Mouse (Mus musculus) heart, postnatal 10 days (tissue): ENCODE data around the gene Rab5if. TPM values are rescaled to one million over a fixed set of nuclear protein-coding genes. Genes with fewer than 3 reads are reported as not detected.
"Not testable (repeated sequence)": the region's sequence is repeated elsewhere in the genome, so short reads cannot be mapped to it uniquely, and the experiment has no call there.

ENCODE experiments used
- DNase-seq, 2 experiments: peaks; one replicate each; pipeline ENCODE4 v3.0.0; 2021
- intact Hi-C: fragments of 180-260 bp; cut with DNase I; formaldehyde crosslinking; loops from one replicate; pipeline ENCODE4 v1.15.1; 2025
- total RNA-seq, 2 experiments: library from RNA; stranded (reverse); gene quantifications; 2 replicates each; pipeline ENCODE4 v1.2.3; 2021

Rab5if gene
- total RNA-seq, 2 experiments from 2014 or later: 130 to 132 TPM

GRCm38 (mm10) chr2:156884396-156885211, 21.7 kb downstream of the Rab5if start:
- DNase-seq: no peak
- intact Hi-C loops: no loop called here

GRCm38 (mm10) chr2:156885666-156886065, 22.7 kb downstream of the Rab5if start:
- intact Hi-C loops, DNase-seq: not testable (repeated sequence)

- intact Hi-C loops: no loop called here
Observed at GRCm38 (mm10) chr2:156886084-156886631, 23.2 kb downstream of the Rab5if start.

GRCm38 (mm10) chr2:156887017-156887416, 24.1 kb downstream of the Rab5if start, which contains the start of gene Sla2:
Gene Sla2, minus strand, starts transcription at chr2:156887192.
- intact Hi-C loops: no loop called here
- no peak for DNase-seq

More at GRCm38 (mm10) chr2:156886084-156886631, 23.2 kb downstream of the Rab5if start:
- no peak for DNase-seq

GRCm38 (mm10) chr2:156888490-156888889, 25.6 kb downstream of the Rab5if start:
- intact Hi-C loops: no loop called here
- no peak for DNase-seq

- no peak for DNase-seq
- intact Hi-C loops: no loop called here
Observed at GRCm38 (mm10) chr2:156892240-156892639, 29.3 kb downstream of the Rab5if start.

- no peak for DNase-seq
- intact Hi-C loops: no loop called here
Observed at GRCm38 (mm10) chr2:156892821-156893220, 29.9 kb downstream of the Rab5if start.

- no peak for DNase-seq
- intact Hi-C loops: no loop called here
Observed at GRCm38 (mm10) chr2:156894496-156895265, 31.8 kb downstream of the Rab5if start.

GRCm38 (mm10) chr2:156896384-156896914, 33.5 kb downstream of the Rab5if start:
- intact Hi-C loops: no loop called here
- no peak for DNase-seq

- no peak for DNase-seq
- intact Hi-C loops: no loop called here
Observed at GRCm38 (mm10) chr2:156897034-156897433, 34.1 kb downstream of the Rab5if start.

GRCm38 (mm10) chr2:156898374-156898773, 35.4 kb downstream of the Rab5if start:
- intact Hi-C loops: no loop called here
- DNase-seq: no peak

GRCm38 (mm10) chr2:156899184-156899583, 36.3 kb downstream of the Rab5if start:
- intact Hi-C loops: no loop called here
- no peak for DNase-seq

GRCm38 (mm10) chr2:156901344-156901743, 38.4 kb downstream of the Rab5if start:
- intact Hi-C loops: no loop called here
- no peak for DNase-seq

GRCm38 (mm10) chr2:156901883-156902282, 39.0 kb downstream of the Rab5if start:
- DNase-seq: no peak
- intact Hi-C loops: no loop called here

GRCm38 (mm10) chr2:156902411-156902810, 39.5 kb downstream of the Rab5if start:
- DNase-seq, intact Hi-C loops: not testable (repeated sequence)

- intact Hi-C loops: no loop called here
- DNase-seq: no peak
Observed at GRCm38 (mm10) chr2:156903367-156903766, 40.4 kb downstream of the Rab5if start.

- peak; percentile 76 to 84 for DNase-seq
- intact Hi-C loops: loop anchor here (1.0 kb wide), 2 partner anchors 91 to 190 kb away; no protein-coding TSS in a partner anchor
Observed at GRCm38 (mm10) chr2:156904976-156905717, 42.2 kb downstream of the Rab5if start.

- intact Hi-C loops: loop anchor here (1.0 kb wide), 1 partner anchor 189 kb away; no protein-coding TSS in a partner anchor
- not testable (repeated sequence) for DNase-seq
Observed at GRCm38 (mm10) chr2:156905931-156906330, 43.0 kb downstream of the Rab5if start.

- intact Hi-C loops: no loop called here
- DNase-seq: no peak
Observed at GRCm38 (mm10) chr2:156913191-156913590, 50.3 kb downstream of the Rab5if start.

GRCm38 (mm10) chr2:156915559-156915958, 52.6 kb downstream of the Rab5if start:
- no peak for DNase-seq
- intact Hi-C loops: loop anchor here (1.0 kb wide), 1 partner anchor 33 kb away; no protein-coding TSS in a partner anchor
